Mouse (Mus musculus) neural tube, embryonic 15.5 days (tissue): ENCODE measurements around the gene Mast2. TPM values are rescaled to one million over a fixed set of nuclear protein-coding genes. Genes with fewer than 3 reads are reported as not detected.

ENCODE experiments used
- ATAC-seq: fragments of 200-750 bp; cut with Nextera tagmentation; 2 replicates; pipeline ENCODE4 v1.8.0; 2017; ENCODE audit warnings: mild to moderate bottlenecking, moderate TSS enrichment, moderate library complexity; ENCODE audit not compliant: low FRiP score
- H3K27ac ChIP-seq: fragments of 300-500 bp; sonication (generic); replicated peaks from 2 replicates; pipeline ENCODE4 v1.5.1; 2015; ENCODE audit warnings: mild to moderate bottlenecking, inconsistent platforms
- H3K27me3 ChIP-seq: fragments of 300-500 bp; sonication (generic); replicated peaks from 2 replicates; pipeline ENCODE4 v1.6.1; 2015; ENCODE audit warnings: inconsistent platforms
- H3K36me3 ChIP-seq: fragments of 300-500 bp; sonication (generic); 2 replicates; pipeline ENCODE4 v1.6.1; 2015; ENCODE audit warnings: inconsistent platforms
- H3K4me1 ChIP-seq: fragments of 300-500 bp; sonication (generic); 2 replicates; pipeline ENCODE4 v1.6.1; 2015; ENCODE audit warnings: inconsistent platforms
- H3K4me2 ChIP-seq: fragments of 300-500 bp; sonication (generic); 2 replicates; pipeline ENCODE4 v1.6.1; 2015; ENCODE audit warnings: inconsistent platforms, mild to moderate bottlenecking, moderate library complexity
- H3K4me3 ChIP-seq: fragments of 300-500 bp; sonication (generic); replicated peaks from 2 replicates; pipeline ENCODE4 v1.5.1; 2015; ENCODE audit warnings: mild to moderate bottlenecking, inconsistent platforms
- H3K9ac ChIP-seq: fragments of 300-500 bp; sonication (generic); replicated peaks from 2 replicates; pipeline ENCODE4 v1.6.1; 2015; ENCODE audit warnings: mild to moderate bottlenecking, inconsistent platforms
- H3K9me3 ChIP-seq: fragments of 300-500 bp; sonication (generic); replicated peaks from 2 replicates; pipeline ENCODE4 v1.6.1; 2016; ENCODE audit warnings: inconsistent platforms
- WGBS: fragments of 180-500 bp; shearing (Covaris S2); methylation state at CpG from one replicate; pipeline ENCODE4 v1.1.7; 2015; ENCODE audit warnings: mixed read lengths; 5-methylcytosine and 5-hydroxymethylcytosine counted together
- polyA plus RNA-seq: library from polyadenylated mRNA; unstranded; fragments of >200 nt; fragmentation: Nextera tagmentation; extraction: Ambion mirVana; gene quantifications from 2 replicates; pipeline ENCODE4 v1.2.1, GENCODE M21; 2015

The Mast2 gene
- 29.7 and 34.1 TPM in 2 replicates for polyA plus RNA-seq

DNA sequence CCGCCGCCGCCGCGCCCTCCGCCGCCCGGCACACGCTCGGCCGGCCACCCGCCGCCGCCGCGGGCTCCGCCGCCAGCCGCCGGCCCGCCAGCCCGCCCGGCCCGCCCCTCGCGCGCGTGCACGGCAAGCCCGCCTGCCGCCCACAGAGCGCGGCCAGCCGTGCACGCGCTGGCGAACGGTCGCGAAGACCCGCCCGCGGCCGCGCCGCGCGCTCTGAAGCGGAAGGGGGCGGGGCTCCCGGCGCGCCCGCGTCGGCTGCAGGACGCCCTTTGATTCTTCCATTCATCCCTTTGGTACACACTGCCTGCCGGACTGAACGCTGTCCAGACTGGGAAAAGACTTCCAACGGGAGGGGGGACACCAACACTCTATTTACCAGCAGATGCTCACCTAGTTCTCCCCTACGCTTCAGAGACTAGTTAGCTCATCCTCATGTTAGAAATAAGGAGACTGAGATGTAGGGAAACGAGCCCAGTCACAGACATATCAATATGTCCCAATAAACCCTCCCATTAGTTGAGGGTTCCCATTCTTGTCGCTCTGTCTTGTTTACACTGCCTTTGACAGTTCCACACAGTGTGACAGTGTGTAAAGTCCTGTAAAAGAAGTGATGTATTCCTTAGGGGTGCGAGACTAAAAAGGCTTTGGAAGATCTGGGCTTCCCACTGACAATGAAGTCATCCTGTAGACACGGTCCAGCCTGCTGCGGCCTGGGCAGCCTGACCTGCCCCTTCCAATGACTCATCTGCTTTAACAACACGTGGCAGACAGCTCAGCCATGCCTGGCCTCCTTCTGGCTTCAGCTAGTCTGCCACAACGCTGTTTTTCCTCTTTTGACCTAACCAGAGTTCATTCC lies at the start of gene Mast2:
TSS of gene Mast2 (minus strand) at position 58 of the 856 bp plus-strand sequence.
- Histone ChIP-seq H3K9ac (peak within 1 kb of the TSS; percentile 88), H3K4me2 (peak within 1 kb of the TSS; percentile 69), H3K27me3 (no peaks in the 10 kb centered on the region), H3K4me3 (peak within 1 kb of the TSS; percentile 84), H3K4me1 (peaks cover 25% of the 10 kb centered on the region), H3K36me3 (no peaks in the 10 kb centered on the region), H3K9me3 (no peaks in the 10 kb centered on the region), H3K27ac (peak within 1 kb of the TSS; percentile 96)
- peak; percentile 91 for ATAC-seq
- WGBS, result under 1% methylated on average over 64 of the region's 68 CpGs

DNA sequence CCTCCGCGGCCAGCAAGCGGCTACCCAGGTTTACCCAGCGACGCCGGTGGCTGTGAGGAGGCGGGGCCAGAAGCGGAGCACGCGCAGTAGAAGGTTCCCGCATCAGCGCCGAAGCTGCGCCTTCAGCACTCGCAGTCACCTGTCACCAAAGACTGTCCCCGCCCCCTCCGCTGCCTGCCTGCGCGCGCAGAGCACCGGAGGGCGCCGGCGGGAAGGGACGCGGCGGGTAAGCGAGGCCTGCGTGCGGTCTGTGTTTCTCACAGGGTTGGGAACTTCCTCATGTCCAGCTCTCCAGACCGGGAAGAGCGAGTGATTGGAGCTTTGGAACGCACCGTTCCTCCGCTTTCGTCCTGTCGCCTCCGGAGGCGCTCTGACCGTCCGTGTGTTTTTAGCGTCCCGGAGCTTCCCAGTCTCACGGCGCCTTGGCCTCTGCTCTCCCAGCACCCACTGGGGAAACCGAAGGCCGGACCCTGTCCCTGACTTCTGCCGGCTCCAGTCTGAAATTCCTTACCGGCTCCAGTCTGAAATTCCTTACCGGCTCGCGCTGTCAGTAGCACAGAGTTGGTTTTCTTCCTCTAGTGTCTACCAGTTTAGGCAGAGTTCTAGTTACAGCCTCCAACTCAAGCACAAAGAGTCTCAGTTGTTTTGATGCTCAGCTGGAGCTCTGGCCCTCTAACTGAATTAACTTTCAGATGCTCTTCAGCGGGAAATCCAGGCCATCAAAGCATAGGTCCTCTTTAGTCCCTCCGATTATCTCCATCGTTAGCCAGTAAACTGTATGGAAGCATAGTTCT lies 43.6 kb upstream of the Mast2 start, which contains the start of gene Ipp:
TSS of gene Ipp (plus strand) at position 125 of the 794 bp plus-strand sequence.
- peak within 1 kb of the TSS; percentile 65 for H3K4me2 ChIP-seq
- H3K4me3 ChIP-seq, result peak within 1 kb of the TSS; percentile 57
- WGBS, result under 1% methylated on average over 55 of the region's 55 CpGs

GRCm38 (mm10) chr4:116506886-116507424 lies 43.0 kb upstream of the Mast2 start:
- peak overlapping the region; percentile 89 for H3K27ac ChIP-seq
- no peaks in the 10 kb centered on the region for H3K36me3 ChIP-seq
- H3K4me3 ChIP-seq, result peak overlapping the region; percentile 57
- no peaks in the 10 kb centered on the region for H3K27me3 ChIP-seq
- peak overlapping the region; percentile 65 for H3K4me2 ChIP-seq
- ATAC-seq, result no peak; the same call in 1 of the 2 replicates
- 28% methylated on average over 11 of the region's 11 CpGs for WGBS
- no peaks in the 10 kb centered on the region for H3K9me3 ChIP-seq
- peak overlapping the region; percentile 59 for H3K9ac ChIP-seq
- H3K4me1 ChIP-seq, result peaks cover 15% of the 10 kb centered on the region

More for the DNA sequence above, 43.6 kb upstream of the Mast2 start, which contains the start of gene Ipp:
- ATAC-seq, result peak; percentile 99
- H3K9me3 ChIP-seq, result no peaks in the 10 kb centered on the region
- H3K36me3 ChIP-seq, result no peaks in the 10 kb centered on the region
- H3K27me3 ChIP-seq, result no peaks in the 10 kb centered on the region
- H3K27ac ChIP-seq, result peak within 1 kb of the TSS; percentile 89
- H3K9ac ChIP-seq, result peak within 1 kb of the TSS; percentile 59
- peaks cover 15% of the 10 kb centered on the region for H3K4me1 ChIP-seq

DNA sequence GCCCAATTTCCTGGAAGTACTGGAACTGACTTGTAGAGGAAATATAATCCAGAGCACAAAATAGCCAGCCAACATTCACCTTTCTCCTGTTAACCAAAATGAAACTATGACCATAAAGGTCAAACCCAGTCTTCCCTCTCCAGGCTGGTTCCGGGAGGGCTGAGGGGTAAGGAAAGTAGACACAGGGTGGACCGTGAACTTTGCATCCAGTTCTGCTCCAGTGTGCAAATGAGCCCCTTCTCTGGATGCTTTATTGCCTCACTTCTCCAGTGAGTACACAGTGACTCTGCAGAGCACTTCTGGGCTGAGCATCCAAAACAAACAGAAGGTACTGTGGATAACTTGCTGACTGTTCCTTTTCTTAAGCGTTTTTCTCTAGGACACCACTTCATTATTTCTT lies 36.0 kb upstream of the Mast2 start:
- Histone ChIP-seq H3K4me3 (no peak overlapping the region), H3K4me1 (no peaks in the 10 kb centered on the region), H3K36me3 (no peaks in the 10 kb centered on the region), H3K9ac (no peak overlapping the region), H3K27ac (no peak overlapping the region), H3K4me2 (no peak overlapping the region), H3K9me3 (no peaks in the 10 kb centered on the region), H3K27me3 (no peaks in the 10 kb centered on the region)
- WGBS, result 67% methylated on average over 3 of the region's 3 CpGs
- no peak for ATAC-seq

GRCm38 (mm10) chr4:116493646-116494045 lies 29.7 kb upstream of the Mast2 start:
- H3K9me3 ChIP-seq, result no peaks in the 10 kb centered on the region
- H3K4me3 ChIP-seq, result no peak overlapping the region
- H3K27ac ChIP-seq, result no peak overlapping the region
- H3K27me3 ChIP-seq, result no peaks in the 10 kb centered on the region
- 86% methylated on average over 5 of the region's 5 CpGs for WGBS
- H3K36me3 ChIP-seq, result no peaks in the 10 kb centered on the region
- H3K9ac ChIP-seq, result no peak overlapping the region
- no peaks in the 10 kb centered on the region for H3K4me1 ChIP-seq
- no peak for ATAC-seq
- no peak overlapping the region for H3K4me2 ChIP-seq

DNA sequence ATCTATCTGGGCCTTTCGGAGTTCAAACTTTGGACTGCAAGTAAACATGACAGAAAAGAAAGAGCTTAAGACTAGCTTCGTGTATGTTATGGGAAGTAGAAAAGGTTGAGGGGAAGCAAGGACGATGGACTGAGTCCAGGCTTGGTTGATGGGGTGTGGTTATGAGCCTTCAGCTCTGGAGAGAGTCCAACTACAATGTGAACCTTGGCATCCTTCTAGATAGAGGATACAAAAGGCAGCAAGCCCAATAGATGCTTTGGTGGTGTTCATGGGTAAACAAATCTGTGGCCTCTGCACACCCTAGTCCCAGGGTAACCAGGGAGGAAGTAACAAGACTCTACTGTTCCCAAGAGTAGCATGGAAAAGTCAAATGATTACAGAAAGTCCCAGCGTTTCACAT lies 28.5 kb upstream of the Mast2 start:
- no peak overlapping the region for H3K4me2 ChIP-seq
- no peaks in the 10 kb centered on the region for H3K4me1 ChIP-seq
- 85% methylated on average over 4 of the region's 4 CpGs for WGBS
- no peak overlapping the region for H3K27ac ChIP-seq
- no peak overlapping the region for H3K4me3 ChIP-seq
- H3K9me3 ChIP-seq, result no peaks in the 10 kb centered on the region
- H3K36me3 ChIP-seq, result no peaks in the 10 kb centered on the region
- H3K27me3 ChIP-seq, result no peaks in the 10 kb centered on the region
- ATAC-seq, result no peak
- no peak overlapping the region for H3K9ac ChIP-seq

DNA sequence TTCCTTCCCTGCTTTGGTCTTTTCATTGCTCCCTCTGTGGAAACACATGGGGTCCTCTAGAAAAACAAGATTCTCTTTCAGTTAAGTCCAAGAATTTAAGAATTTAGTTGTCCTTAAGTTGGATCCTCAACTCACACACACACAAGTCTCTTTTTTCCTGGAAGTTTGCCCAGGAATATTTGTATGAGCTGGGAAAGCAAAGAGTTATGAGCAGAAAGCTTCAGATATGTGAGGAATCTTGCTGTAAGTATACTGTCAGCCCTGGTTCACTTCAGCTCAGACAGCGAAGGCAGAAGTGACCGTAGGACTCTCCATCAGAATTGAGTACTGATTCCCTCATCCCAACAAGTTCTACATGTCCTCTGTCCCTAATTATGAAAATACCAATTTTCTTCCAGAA lies 27.9 kb upstream of the Mast2 start:
- Histone ChIP-seq H3K36me3 (no peaks in the 10 kb centered on the region), H3K27me3 (no peaks in the 10 kb centered on the region), H3K4me2 (no peak overlapping the region), H3K4me1 (no peaks in the 10 kb centered on the region), H3K27ac (no peak overlapping the region), H3K4me3 (no peak overlapping the region), H3K9ac (no peak overlapping the region), H3K9me3 (no peaks in the 10 kb centered on the region)
- WGBS, result 87% methylated on average over 2 of the region's 2 CpGs
- ATAC-seq, result no peak

DNA sequence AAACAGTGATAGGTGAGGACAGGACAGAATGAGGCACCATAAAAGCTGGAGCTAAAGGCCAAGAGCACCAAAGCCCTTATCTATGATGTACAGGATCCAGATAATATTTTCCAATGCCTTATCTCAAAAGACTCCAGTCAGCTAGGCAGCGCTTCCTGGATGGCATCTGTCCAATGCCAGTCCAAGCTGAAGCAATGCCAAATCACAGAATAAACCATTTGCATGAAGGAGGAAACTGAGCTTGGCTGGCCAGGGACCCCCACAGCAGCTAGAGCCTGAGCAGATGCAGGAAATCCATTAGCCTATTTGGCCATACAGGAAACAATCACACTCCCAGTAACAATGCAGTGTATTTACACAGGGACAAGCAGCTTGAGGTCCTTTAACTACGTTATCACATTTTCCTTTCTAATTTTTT lies 27.1 kb upstream of the Mast2 start:
- Histone ChIP-seq H3K4me3 (no peak overlapping the region), H3K4me1 (no peaks in the 10 kb centered on the region), H3K9ac (no peak overlapping the region), H3K4me2 (no peak overlapping the region), H3K27ac (0 out of 2 replicates have a peak overlapping the region, but pooled peaks have one; percentile 5), H3K27me3 (no peaks in the 10 kb centered on the region), H3K9me3 (no peaks in the 10 kb centered on the region), H3K36me3 (no peaks in the 10 kb centered on the region)
- 68% methylated on average over 2 of the region's 2 CpGs for WGBS
- no peak for ATAC-seq

GRCm38 (mm10) chr4:116483476-116483875 lies 19.5 kb upstream of the Mast2 start:
- no peak for ATAC-seq
- Histone ChIP-seq H3K9ac (no peak overlapping the region), H3K27ac (0 out of 2 replicates have a peak overlapping the region, but pooled peaks have one; percentile 9), H3K27me3 (no peaks in the 10 kb centered on the region), H3K4me1 (peaks cover 5% of the 10 kb centered on the region), H3K36me3 (no peaks in the 10 kb centered on the region), H3K4me3 (no peak overlapping the region), H3K4me2 (no peak overlapping the region), H3K9me3 (no peaks in the 10 kb centered on the region)
- 9% methylated on average over 2 of the region's 2 CpGs for WGBS

GRCm38 (mm10) chr4:116481322-116481721 lies 17.3 kb upstream of the Mast2 start:
- Histone ChIP-seq H3K4me2 (no peak overlapping the region), H3K27me3 (no peaks in the 10 kb centered on the region), H3K4me3 (no peak overlapping the region), H3K27ac (no peak overlapping the region), H3K36me3 (no peaks in the 10 kb centered on the region), H3K4me1 (peaks cover 5% of the 10 kb centered on the region), H3K9ac (no peak overlapping the region), H3K9me3 (no peaks in the 10 kb centered on the region)
- 73% methylated on average over 2 of the region's 2 CpGs for WGBS
- no peak for ATAC-seq
